Mouse (Mus musculus) brain, embryonic 14.5 days (tissue): ENCODE measurements at regions not wholly inside any gene's neighbourhood (a gene's known extent, or its start where the extent isn't known, plus 50 kb on each side); places are given as distances from the start of the nearest gene placed in this dataset.

ENCODE experiments used
- CTCF ChIP-seq: fragments of 200-500 bp; IDR thresholded peaks from 2 replicates; pipeline ENCODE4 v1.5.1; 2012; ENCODE audit warnings: inconsistent platforms, mild to moderate bottlenecking, moderate library complexity, borderline replicate concordance; ENCODE audit not compliant: insufficient read depth, insufficient read length; ENCODE audit errors: extremely low read depth
- POLR2A ChIP-seq: fragments of 200-500 bp; IDR thresholded peaks from 2 replicates; pipeline ENCODE4 v1.6.1; 2012; ENCODE audit warnings: mild to moderate bottlenecking, inconsistent platforms, borderline replicate concordance; ENCODE audit not compliant: poor library complexity, insufficient read depth, insufficient read length, severe bottlenecking; ENCODE audit errors: extremely low read depth

GRCm38 (mm10) chr4:67948000-67948399, 1006.2 kb downstream of the Brinp1 start:
- no peak for TF ChIP-seq CTCF
- no peak for TF ChIP-seq POLR2A
